Mouse (Mus musculus) neural tube, embryonic 12.5 days (tissue): Measurements from ENCODE around the gene Pmepa1. TPM values are rescaled to one million over a fixed set of nuclear protein-coding genes. Genes with fewer than 3 reads are reported as not detected.

Experiments
- ATAC-seq: fragments of 200-750 bp; cut with Nextera tagmentation; 2 replicates; pipeline ENCODE4 v1.8.0; 2017; ENCODE audit warnings: low read depth, mild to moderate bottlenecking, moderate TSS enrichment, moderate library complexity; ENCODE audit not compliant: low FRiP score
- H3K27ac ChIP-seq: fragments of 300-500 bp; sonication (generic); 2 replicates; pipeline ENCODE4 v1.5.1; 2016
- H3K27me3 ChIP-seq: fragments of 300-500 bp; sonication (generic); replicated peaks from 2 replicates; pipeline ENCODE4 v1.6.1; 2016; ENCODE audit warnings: mild to moderate bottlenecking
- H3K36me3 ChIP-seq: fragments of 300-500 bp; sonication (generic); 2 replicates; pipeline ENCODE4 v1.6.1; 2016; ENCODE audit warnings: mild to moderate bottlenecking
- H3K4me1 ChIP-seq: fragments of 300-500 bp; sonication (generic); 2 replicates; pipeline ENCODE4 v1.6.1; 2016
- H3K4me2 ChIP-seq: fragments of 300-500 bp; sonication (generic); replicated peaks from 2 replicates; pipeline ENCODE4 v1.6.1; 2016; ENCODE audit warnings: mild to moderate bottlenecking
- H3K4me3 ChIP-seq: fragments of 300-500 bp; sonication (generic); 2 replicates; pipeline ENCODE4 v1.5.1; 2016
- H3K9ac ChIP-seq: fragments of 300-500 bp; sonication (generic); 2 replicates; pipeline ENCODE4 v1.6.1; 2016; ENCODE audit warnings: mild to moderate bottlenecking
- H3K9me3 ChIP-seq: fragments of 300-500 bp; sonication (generic); 2 replicates; pipeline ENCODE4 v1.6.1; 2016; ENCODE audit warnings: mild to moderate bottlenecking
- WGBS: fragments of 180-500 bp; shearing (Covaris S2); methylation state at CpG from one replicate; pipeline ENCODE4 v1.1.7; 2016; 5-methylcytosine and 5-hydroxymethylcytosine counted together
- polyA plus RNA-seq: library from polyadenylated mRNA; unstranded; fragments of >200 nt; fragmentation: Nextera tagmentation; extraction: Ambion mirVana; gene quantifications from 2 replicates; pipeline ENCODE4 v1.2.1, GENCODE M21; 2016

Pmepa1 gene
- polyA plus RNA-seq, result 6.6 and 7.4 TPM in 2 replicates

DNA sequence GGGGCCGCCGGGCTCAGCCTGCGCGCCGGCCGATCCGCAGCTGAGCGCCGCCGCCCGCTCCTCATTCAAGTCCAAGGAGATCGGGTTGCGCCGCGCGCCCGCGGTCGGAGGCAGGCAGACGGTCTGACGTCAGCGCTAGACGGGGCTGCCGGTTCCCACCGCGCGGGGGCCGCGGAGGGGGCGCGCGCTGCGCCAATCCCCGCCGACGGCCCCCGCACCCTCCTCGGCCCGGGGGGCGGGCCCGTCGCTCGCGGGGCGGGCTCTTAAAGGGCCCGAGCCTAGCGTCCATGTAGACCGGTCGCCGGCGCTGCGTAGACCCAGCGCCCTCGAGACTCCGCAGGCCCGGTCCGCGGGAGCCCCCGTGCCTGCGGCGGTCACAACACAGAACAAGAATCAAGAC is at the start of gene Pmepa1:
TSS of gene Pmepa1 (minus strand) at position 125 of the 400 bp plus-strand sequence.
- Histone ChIP-seq H3K4me1 (peaks cover 46% of the 10 kb centered on the region), H3K9ac (peak within 1 kb of the TSS; percentile 98), H3K4me2 (peak within 1 kb of the TSS; percentile 83), H3K36me3 (no peaks in the 10 kb centered on the region), H3K27ac (peak within 1 kb of the TSS; percentile 68), H3K4me3 (peak within 1 kb of the TSS; percentile 95), H3K9me3 (no peaks in the 10 kb centered on the region), H3K27me3 (no peaks in the 10 kb centered on the region)
- peak; percentile 92 for ATAC-seq
- under 1% methylated on average over 42 of the region's 61 CpGs for WGBS

- Histone ChIP-seq H3K9ac (no peak overlapping the region), H3K27ac (no peak overlapping the region), H3K4me3 (no peak overlapping the region), H3K4me1 (no peaks in the 10 kb centered on the region), H3K4me2 (no peak overlapping the region), H3K9me3 (no peaks in the 10 kb centered on the region), H3K27me3 (no peaks in the 10 kb centered on the region), H3K36me3 (no peaks in the 10 kb centered on the region)
- ATAC-seq, result no peak
- 88% methylated on average over 6 of the region's 6 CpGs for WGBS
Measured at GRCm38 (mm10) chr2:173321754-173322153, 45.4 kb upstream of the Pmepa1 start.

DNA sequence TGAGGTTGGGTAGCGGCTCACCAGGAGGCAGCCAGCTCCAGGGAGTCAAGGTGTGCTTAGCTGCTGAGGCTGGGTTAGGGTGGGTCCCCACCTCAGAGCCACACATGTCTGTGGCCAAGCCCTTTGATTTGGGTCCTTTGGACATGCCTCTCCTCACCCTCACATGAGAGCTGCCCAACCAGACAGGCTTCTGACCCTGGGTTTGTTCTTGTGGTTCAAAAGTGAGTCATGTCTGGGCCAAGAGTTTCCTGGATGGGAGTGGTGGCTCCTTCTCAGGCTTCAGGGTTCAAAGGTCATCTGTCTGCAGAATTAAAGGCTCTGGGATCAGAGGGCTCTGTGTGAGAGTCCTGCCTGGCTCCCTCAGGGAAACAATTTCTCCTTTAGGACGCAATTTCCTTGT is 44.9 kb upstream of the Pmepa1 start:
- Histone ChIP-seq H3K36me3 (no peaks in the 10 kb centered on the region), H3K4me3 (no peak overlapping the region), H3K27ac (no peak overlapping the region), H3K4me2 (no peak overlapping the region), H3K4me1 (no peaks in the 10 kb centered on the region), H3K27me3 (no peaks in the 10 kb centered on the region), H3K9me3 (no peaks in the 10 kb centered on the region), H3K9ac (no peak overlapping the region)
- ATAC-seq, result no peak
- 81% methylated on average over 2 of the region's 2 CpGs for WGBS

DNA sequence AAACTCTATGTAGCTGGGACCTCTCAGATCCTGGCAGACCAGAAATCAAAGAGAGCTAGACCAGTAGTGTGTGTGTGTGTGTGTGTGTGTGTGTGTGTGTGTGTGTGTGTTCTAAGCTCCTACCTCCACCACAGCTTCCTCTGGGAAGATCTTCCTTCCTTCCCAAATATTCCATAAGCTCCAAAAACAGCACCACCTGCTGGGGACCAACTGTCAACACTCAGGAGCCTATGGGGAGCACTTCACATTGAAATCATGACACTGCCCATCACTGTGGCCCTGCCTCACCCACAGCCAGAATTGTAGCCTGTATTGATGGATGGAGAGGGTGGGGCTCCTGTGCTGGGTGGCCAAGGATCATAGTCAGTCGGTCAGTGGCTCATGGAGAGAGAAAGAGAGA is 38.0 kb upstream of the Pmepa1 start:
- Histone ChIP-seq H3K4me3 (no peak overlapping the region), H3K9me3 (0 out of 2 replicates have a peak, but pooled peaks cover 3% of the 10 kb centered on the region), H3K27ac (no peak overlapping the region), H3K9ac (no peak overlapping the region), H3K27me3 (no peaks in the 10 kb centered on the region), H3K4me2 (no peak overlapping the region), H3K4me1 (no peaks in the 10 kb centered on the region), H3K36me3 (no peaks in the 10 kb centered on the region)
- WGBS, result no CpG with 5 or more reads among the region's 1 CpGs
- ATAC-seq, result no peak

DNA sequence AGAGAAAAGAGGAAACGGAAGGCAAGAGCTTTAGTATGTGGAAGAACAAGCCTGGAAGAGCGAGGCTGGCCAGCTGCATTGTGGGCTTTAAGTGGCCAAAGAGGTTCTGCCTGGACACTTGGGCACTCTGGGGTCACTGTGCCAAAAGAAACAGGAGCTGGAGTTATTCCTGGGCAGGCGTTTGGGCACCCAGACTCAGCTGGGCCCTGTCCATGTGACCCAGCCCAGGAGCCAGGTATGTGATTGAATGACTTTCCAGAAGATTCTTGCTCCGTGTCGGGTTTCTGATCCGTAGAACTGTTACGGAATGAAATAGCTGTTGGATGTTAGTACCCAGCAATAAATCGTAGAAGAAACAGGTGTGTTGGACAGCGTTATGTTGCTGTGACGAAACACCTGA is 32.2 kb upstream of the Pmepa1 start:
- no peak overlapping the region for H3K4me3 ChIP-seq
- no peak overlapping the region for H3K4me2 ChIP-seq
- no peaks in the 10 kb centered on the region for H3K36me3 ChIP-seq
- H3K9me3 ChIP-seq, result no peaks in the 10 kb centered on the region
- peaks cover 15% of the 10 kb centered on the region for H3K4me1 ChIP-seq
- no peak for ATAC-seq
- WGBS, result 95% methylated on average over 10 of the region's 10 CpGs
- no peak overlapping the region for H3K27ac ChIP-seq
- no peak overlapping the region for H3K9ac ChIP-seq
- H3K27me3 ChIP-seq, result no peaks in the 10 kb centered on the region; the same call in 1 of the 2 replicates

DNA sequence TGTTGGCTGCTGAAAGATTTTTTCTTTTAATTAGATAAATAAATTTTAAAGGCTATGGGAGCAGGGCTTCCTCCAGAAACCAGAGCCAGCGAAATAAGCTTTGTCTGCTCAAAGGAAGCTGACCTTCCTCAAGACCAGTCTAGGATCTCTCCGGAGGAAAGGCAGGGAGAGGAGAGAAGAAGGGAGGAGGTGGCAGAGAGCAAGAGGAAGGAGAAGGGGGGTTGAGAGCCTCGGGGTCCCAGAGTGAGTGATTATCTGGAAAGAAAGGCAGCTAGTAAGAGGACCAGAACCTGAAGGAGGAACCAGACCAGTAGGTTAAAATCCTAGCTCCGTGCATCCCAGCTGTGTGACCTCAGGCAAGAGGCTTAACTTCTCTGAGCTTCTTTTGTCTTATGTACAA is 31.7 kb upstream of the Pmepa1 start:
- H3K9ac ChIP-seq, result 0 out of 2 replicates have a peak overlapping the region, but pooled peaks have one; percentile 26

DNA sequence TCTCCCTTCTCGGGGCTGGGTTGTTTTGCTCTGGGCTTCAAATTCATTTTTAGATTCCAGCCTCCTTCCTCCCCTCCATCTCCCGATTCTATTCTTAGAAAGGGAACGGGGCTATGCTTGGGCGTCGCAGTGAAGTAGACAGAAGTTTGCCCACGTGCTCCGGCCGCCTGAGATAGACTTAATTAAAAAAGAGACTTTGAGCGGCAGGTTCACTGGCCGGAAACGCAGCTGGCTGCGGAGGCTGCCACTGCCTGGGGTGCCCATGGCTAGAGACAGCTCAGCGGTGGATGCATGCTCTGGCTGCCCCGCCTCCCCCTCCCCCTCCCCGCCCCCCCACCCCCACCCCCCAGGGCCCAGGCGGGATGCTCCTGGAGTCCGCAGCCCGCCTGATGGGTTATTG is 31.2 kb upstream of the Pmepa1 start:
- Histone ChIP-seq H3K9ac (no peak overlapping the region), H3K4me1 (peaks cover 15% of the 10 kb centered on the region), H3K36me3 (no peaks in the 10 kb centered on the region), H3K4me3 (no peak overlapping the region), H3K27me3 (no peaks in the 10 kb centered on the region; the same call in 1 of the 2 replicates), H3K9me3 (no peaks in the 10 kb centered on the region), H3K4me2 (peak overlapping the region; percentile 53), H3K27ac (no peak overlapping the region)
- peak; percentile 86 for ATAC-seq
- WGBS, result 3% methylated on average over 15 of the region's 18 CpGs

More for the DNA sequence above, 31.7 kb upstream of the Pmepa1 start:
- ATAC-seq, result peak; percentile 45; the same call in 1 of the 2 replicates
- Histone ChIP-seq H3K27me3 (no peaks in the 10 kb centered on the region; the same call in 1 of the 2 replicates), H3K36me3 (no peaks in the 10 kb centered on the region), H3K27ac (no peak overlapping the region), H3K4me3 (no peak overlapping the region), H3K9me3 (no peaks in the 10 kb centered on the region), H3K4me1 (peaks cover 15% of the 10 kb centered on the region), H3K4me2 (peak overlapping the region; percentile 53)
- WGBS, result 23% methylated on average over 4 of the region's 4 CpGs

DNA sequence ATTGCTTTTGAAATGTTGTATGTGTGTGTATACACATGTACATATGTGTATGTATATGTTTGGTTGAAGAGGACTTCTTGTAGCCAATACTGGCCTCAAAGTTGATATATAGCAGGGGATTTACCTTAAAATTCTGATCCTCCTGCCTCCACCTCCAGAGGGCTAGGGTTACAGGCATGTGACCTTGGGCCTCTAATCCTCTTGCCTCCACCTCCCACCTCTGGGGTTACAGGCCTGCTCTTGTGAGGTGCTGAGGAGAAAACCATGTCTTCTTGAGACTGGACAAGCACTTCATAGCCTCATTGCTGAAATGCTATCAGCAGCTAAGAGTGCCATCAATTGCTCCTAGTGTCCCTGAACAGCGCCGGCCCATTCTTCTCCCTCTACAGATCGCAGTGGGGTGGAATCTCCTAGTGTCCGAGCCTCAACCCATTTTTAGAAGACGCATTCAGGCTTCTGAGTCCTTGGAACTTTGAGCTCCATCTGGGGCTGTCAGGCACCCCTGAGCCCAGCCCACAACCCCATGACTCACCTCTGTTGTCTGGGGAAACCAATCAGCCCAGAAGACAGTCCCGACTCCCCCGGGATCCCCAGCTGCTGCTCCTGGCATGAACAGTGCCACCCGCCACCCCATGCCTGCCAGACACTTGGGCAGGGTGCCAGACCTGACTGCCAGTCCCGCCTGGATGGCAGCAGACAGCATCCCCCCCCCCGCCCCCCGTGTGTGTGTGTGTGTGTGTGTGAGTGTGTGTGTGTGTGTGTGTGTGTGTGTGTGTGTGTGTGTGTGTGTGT is 30.6 kb upstream of the Pmepa1 start:
- no peak overlapping the region for H3K27ac ChIP-seq
- H3K4me3 ChIP-seq, result 0 out of 2 replicates have a peak overlapping the region, but pooled peaks have one; percentile 7
- H3K4me2 ChIP-seq, result peak overlapping the region; percentile 53
- no peak overlapping the region for H3K9ac ChIP-seq
- H3K9me3 ChIP-seq, result no peaks in the 10 kb centered on the region
- 37% methylated on average over 11 of the region's 11 CpGs for WGBS
- H3K27me3 ChIP-seq, result no peaks in the 10 kb centered on the region; the same call in 1 of the 2 replicates
- H3K4me1 ChIP-seq, result peaks cover 15% of the 10 kb centered on the region
- peak; percentile 90 for ATAC-seq
- no peaks in the 10 kb centered on the region for H3K36me3 ChIP-seq

GRCm38 (mm10) chr2:173305011-173305410 is 28.7 kb upstream of the Pmepa1 start:
- Histone ChIP-seq H3K27me3 (no peaks in the 10 kb centered on the region; the same call in 1 of the 2 replicates), H3K4me1 (peaks cover 15% of the 10 kb centered on the region), H3K4me3 (no peak overlapping the region), H3K9ac (no peak overlapping the region), H3K9me3 (no peaks in the 10 kb centered on the region), H3K36me3 (no peaks in the 10 kb centered on the region), H3K4me2 (no peak overlapping the region), H3K27ac (no peak overlapping the region)
- ATAC-seq, result no peak
- WGBS, result 42% methylated on average over 12 of the region's 12 CpGs

GRCm38 (mm10) chr2:173300663-173301630 is 24.6 kb upstream of the Pmepa1 start:
- no peak for ATAC-seq
- Histone ChIP-seq H3K36me3 (no peaks in the 10 kb centered on the region), H3K27me3 (no peaks in the 10 kb centered on the region; the same call in 1 of the 2 replicates), H3K27ac (no peak overlapping the region), H3K4me3 (no peak overlapping the region), H3K9me3 (0 out of 2 replicates have a peak, but pooled peaks cover 4% of the 10 kb centered on the region), H3K9ac (no peak overlapping the region), H3K4me2 (no peak overlapping the region), H3K4me1 (no peaks in the 10 kb centered on the region)
- 76% methylated on average over 28 of the region's 28 CpGs for WGBS

DNA sequence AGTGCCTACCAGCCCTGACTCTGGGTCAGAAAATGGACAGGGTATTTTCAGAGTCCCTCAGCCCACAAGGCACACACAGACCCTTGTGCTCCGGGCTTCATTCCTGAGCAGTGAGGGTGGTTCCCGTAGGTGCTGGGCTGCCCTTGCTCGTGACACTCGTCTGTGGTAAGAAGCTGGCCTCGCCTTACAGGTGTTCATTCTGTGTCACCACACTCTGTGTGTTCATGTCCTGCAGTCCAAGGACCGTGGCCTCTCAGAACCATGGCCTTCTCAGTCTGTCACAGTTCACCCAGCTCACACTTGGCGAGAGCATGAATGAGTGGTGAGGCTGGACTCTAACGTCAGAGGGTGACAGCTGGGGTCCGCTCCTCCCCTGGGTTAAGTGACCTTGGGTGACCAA is 20.1 kb upstream of the Pmepa1 start:
- no peaks in the 10 kb centered on the region for H3K27me3 ChIP-seq
- no peaks in the 10 kb centered on the region for H3K4me1 ChIP-seq
- H3K27ac ChIP-seq, result no peak overlapping the region
- 84% methylated on average over 9 of the region's 9 CpGs for WGBS
- no peaks in the 10 kb centered on the region for H3K36me3 ChIP-seq
- no peak for ATAC-seq
- no peak overlapping the region for H3K4me3 ChIP-seq
- 0 out of 2 replicates have a peak, but pooled peaks cover 4% of the 10 kb centered on the region for H3K9me3 ChIP-seq
- H3K4me2 ChIP-seq, result no peak overlapping the region
- H3K9ac ChIP-seq, result no peak overlapping the region

DNA sequence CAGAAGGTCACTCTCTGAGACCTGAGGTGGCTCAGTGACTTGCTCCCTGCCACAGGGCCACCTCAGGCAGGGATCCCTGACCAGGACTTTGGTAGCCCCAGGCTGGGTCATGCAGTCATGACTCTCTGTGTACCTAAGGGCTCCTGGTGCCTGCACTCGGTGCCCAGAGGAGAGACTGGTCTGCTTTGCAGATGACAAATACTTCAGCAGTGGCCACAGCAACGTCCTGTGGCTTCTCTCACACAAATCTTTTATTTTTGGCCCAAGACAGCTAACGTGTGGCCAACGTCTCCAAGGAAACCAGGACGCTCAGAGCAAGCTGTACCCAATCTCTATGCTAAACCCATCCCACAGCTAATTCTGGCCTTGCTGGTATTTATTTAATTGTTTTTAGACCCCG is 16.7 kb upstream of the Pmepa1 start:
- Histone ChIP-seq H3K27ac (no peak overlapping the region), H3K36me3 (no peaks in the 10 kb centered on the region), H3K27me3 (no peaks in the 10 kb centered on the region), H3K4me3 (no peak overlapping the region), H3K4me1 (no peaks in the 10 kb centered on the region), H3K4me2 (no peak overlapping the region), H3K9ac (no peak overlapping the region), H3K9me3 (no peaks in the 10 kb centered on the region)
- ATAC-seq, result no peak
- 65% methylated on average over 6 of the region's 6 CpGs for WGBS
